Mouse (Mus musculus): ENCODE measurements around the gene Sqor. TPM values are rescaled to one million over a fixed set of nuclear protein-coding genes. Genes with fewer than 3 reads are reported as not detected.

Sqor gene
- polyA plus RNA-seq, 1 experiment from 2014 or later: 8.5 TPM

- ATAC-seq (ENCODE audit: low read depth) (no peak), DNase-seq (ENCODE audit: low spot score) (no peak)
- Histone ChIP-seq H3K27ac (replicated peaks; ENCODE audit: low read depth, low read length) (no peak overlapping the region), H3K27me3 (replicated peaks; ENCODE audit: control insufficient read depth, insufficient read depth, low read length) (no peaks in the 10 kb centered on the region), H3K4me2 (ENCODE audit: low read depth, low read length) (no peak overlapping the region), H3K9ac (ENCODE audit: low read depth, low read length) (no peak overlapping the region), H3K4me3 (ENCODE audit: low read depth, low read length) (no peak overlapping the region), H3K36me3 (ENCODE audit: control insufficient read depth, insufficient read depth, low read length) (no peaks in the 10 kb centered on the region), H3K9me3 (ENCODE audit: control insufficient read depth, low read length) (no peaks in the 10 kb centered on the region), H3K4me1 (ENCODE audit: control insufficient read depth, insufficient read depth, low read length) (no peaks in the 10 kb centered on the region)
- 72% methylated on average over 2 of the region's 2 CpGs for whole genome bisulfite sequencing
Observed at GRCm38 (mm10) chr2:122776823-122777222, 11.8 kb downstream of the Sqor start.

GRCm38 (mm10) chr2:122779967-122780366 is 14.9 kb downstream of the Sqor start:
- DNase-seq (ENCODE audit: low spot score) (no peak), ATAC-seq (ENCODE audit: low read depth) (no peak)
- Histone ChIP-seq H3K4me2 (ENCODE audit: low read depth, low read length) (no peak overlapping the region), H3K4me3 (ENCODE audit: low read depth, low read length) (no peak overlapping the region), H3K27ac (replicated peaks; ENCODE audit: low read depth, low read length) (no peak overlapping the region), H3K36me3 (ENCODE audit: control insufficient read depth, insufficient read depth, low read length) (no peaks in the 10 kb centered on the region), H3K9ac (ENCODE audit: low read depth, low read length) (no peak overlapping the region), H3K27me3 (replicated peaks; ENCODE audit: control insufficient read depth, insufficient read depth, low read length) (no peaks in the 10 kb centered on the region), H3K4me1 (ENCODE audit: control insufficient read depth, insufficient read depth, low read length) (no peaks in the 10 kb centered on the region), H3K9me3 (ENCODE audit: control insufficient read depth, low read length) (no peaks in the 10 kb centered on the region)
- 62% methylated on average over 5 of the region's 5 CpGs for WGBS

DNA sequence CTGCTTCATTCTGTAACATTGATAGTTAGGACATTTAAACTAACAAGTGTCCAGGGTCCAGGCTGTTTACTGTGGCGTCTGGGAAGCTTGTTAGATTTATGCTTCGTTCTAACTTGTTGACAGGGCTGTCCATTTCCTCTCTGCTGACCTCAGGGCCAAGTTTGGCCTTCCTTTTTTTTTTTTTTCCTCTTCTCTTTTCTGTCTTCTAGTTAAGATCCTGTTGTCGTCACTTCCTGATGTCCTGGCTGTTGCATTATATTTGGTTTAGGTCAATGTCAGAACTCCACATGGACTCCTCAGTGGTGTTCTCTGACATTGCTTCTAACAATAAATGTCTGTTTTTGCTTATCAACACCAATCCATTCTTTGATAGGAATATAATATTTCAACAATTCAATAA is 15.4 kb downstream of the Sqor start:
- H3K9me3 ChIP-seq (ENCODE audit: control insufficient read depth, low read length): no peaks in the 10 kb centered on the region
- H3K4me3 ChIP-seq (ENCODE audit: low read depth, low read length): no peak overlapping the region
- ATAC-seq (ENCODE audit: low read depth) (no peak), DNase-seq (ENCODE audit: low spot score) (no peak)
- H3K27ac ChIP-seq (replicated peaks; ENCODE audit: low read depth, low read length): no peak overlapping the region
- 50% methylated on average over 3 of the region's 3 CpGs for WGBS
- no peak overlapping the region for H3K9ac ChIP-seq (ENCODE audit: low read depth, low read length)
- no peaks in the 10 kb centered on the region for H3K36me3 ChIP-seq (ENCODE audit: control insufficient read depth, insufficient read depth, low read length)
- no peaks in the 10 kb centered on the region for H3K27me3 ChIP-seq (replicated peaks; ENCODE audit: control insufficient read depth, insufficient read depth, low read length)
- H3K4me2 ChIP-seq (ENCODE audit: low read depth, low read length): no peak overlapping the region
- no peaks in the 10 kb centered on the region for H3K4me1 ChIP-seq (ENCODE audit: control insufficient read depth, insufficient read depth, low read length)

- DNase-seq (ENCODE audit: low spot score): peak; percentile 24
- H3K36me3 ChIP-seq (ENCODE audit: control insufficient read depth, insufficient read depth, low read length): no peaks in the 10 kb centered on the region
- H3K4me1 ChIP-seq (ENCODE audit: control insufficient read depth, insufficient read depth, low read length): no peaks in the 10 kb centered on the region
- no peaks in the 10 kb centered on the region for H3K9me3 ChIP-seq (ENCODE audit: control insufficient read depth, low read length)
- WGBS: 79% methylated on average over 8 of the region's 8 CpGs
- H3K9ac ChIP-seq (ENCODE audit: low read depth, low read length): no peak overlapping the region
- H3K27ac ChIP-seq (replicated peaks; ENCODE audit: low read depth, low read length): no peak overlapping the region
- H3K27me3 ChIP-seq (replicated peaks; ENCODE audit: control insufficient read depth, insufficient read depth, low read length): no peaks in the 10 kb centered on the region
- no peak overlapping the region for H3K4me2 ChIP-seq (ENCODE audit: low read depth, low read length)
- no peak for ATAC-seq (ENCODE audit: low read depth)
- no peak overlapping the region for H3K4me3 ChIP-seq (ENCODE audit: low read depth, low read length)
Observed at GRCm38 (mm10) chr2:122781590-122782356, 16.7 kb downstream of the Sqor start.

DNA sequence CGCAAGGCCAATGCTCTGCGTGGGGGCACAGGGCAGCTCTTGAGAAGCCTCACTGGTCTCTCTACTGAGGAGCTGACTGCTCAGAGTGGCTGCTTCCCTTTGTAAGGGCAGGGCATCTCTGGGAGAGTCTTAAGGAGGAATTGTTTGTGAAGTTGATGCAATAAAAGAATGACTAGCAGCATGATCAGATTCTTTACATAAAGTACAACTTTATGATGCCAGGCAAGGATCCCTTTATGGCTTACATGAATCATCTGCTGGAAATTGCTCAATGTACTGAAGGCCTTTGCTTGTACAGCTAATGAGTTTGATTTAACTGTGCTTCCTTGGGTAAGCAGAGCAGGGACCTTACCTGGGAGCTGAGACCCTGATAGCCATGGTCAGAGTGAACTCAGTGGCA is 18.7 kb downstream of the Sqor start:
- Histone ChIP-seq H3K9ac (ENCODE audit: low read depth, low read length) (no peak overlapping the region), H3K36me3 (ENCODE audit: control insufficient read depth, insufficient read depth, low read length) (no peaks in the 10 kb centered on the region), H3K4me3 (ENCODE audit: low read depth, low read length) (no peak overlapping the region), H3K27ac (replicated peaks; ENCODE audit: low read depth, low read length) (no peak overlapping the region), H3K4me1 (ENCODE audit: control insufficient read depth, insufficient read depth, low read length) (no peaks in the 10 kb centered on the region), H3K9me3 (ENCODE audit: control insufficient read depth, low read length) (no peaks in the 10 kb centered on the region), H3K27me3 (replicated peaks; ENCODE audit: control insufficient read depth, insufficient read depth, low read length) (no peaks in the 10 kb centered on the region), H3K4me2 (ENCODE audit: low read depth, low read length) (no peak overlapping the region)
- no peak for DNase-seq (ENCODE audit: low spot score)
- no peak for ATAC-seq (ENCODE audit: low read depth)
- 78% methylated on average over 2 of the region's 2 CpGs for WGBS

DNA sequence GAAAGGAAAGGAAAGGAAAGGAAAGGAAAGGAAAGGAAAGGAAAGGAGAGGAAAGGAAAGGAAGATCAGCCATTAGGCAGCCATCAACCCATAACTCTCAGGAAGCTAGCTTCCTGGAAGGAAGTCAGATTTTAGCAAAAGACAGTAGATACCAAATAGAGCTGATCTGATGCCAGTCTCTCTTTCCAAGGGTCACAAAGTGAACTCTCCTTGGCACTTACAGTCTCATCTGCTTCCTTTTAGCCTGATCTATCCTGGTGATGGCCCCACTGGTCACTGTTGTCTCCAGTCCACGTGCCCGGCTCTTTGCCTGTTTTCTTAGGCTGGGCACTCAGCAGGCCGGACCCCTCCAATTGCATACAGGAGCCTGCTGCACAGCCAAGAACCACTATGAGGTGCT is 19.7 kb downstream of the Sqor start:
- Histone ChIP-seq H3K4me2 (ENCODE audit: low read depth, low read length) (no peak overlapping the region), H3K27me3 (replicated peaks; ENCODE audit: control insufficient read depth, insufficient read depth, low read length) (no peaks in the 10 kb centered on the region), H3K9me3 (ENCODE audit: control insufficient read depth, low read length) (no peaks in the 10 kb centered on the region), H3K9ac (ENCODE audit: low read depth, low read length) (no peak overlapping the region), H3K27ac (replicated peaks; ENCODE audit: low read depth, low read length) (no peak overlapping the region), H3K4me1 (ENCODE audit: control insufficient read depth, insufficient read depth, low read length) (no peaks in the 10 kb centered on the region), H3K36me3 (ENCODE audit: control insufficient read depth, insufficient read depth, low read length) (no peaks in the 10 kb centered on the region), H3K4me3 (ENCODE audit: low read depth, low read length) (no peak overlapping the region)
- ATAC-seq (ENCODE audit: low read depth) (no peak), DNase-seq (ENCODE audit: low spot score) (no peak)
- 89% methylated on average over 3 of the region's 3 CpGs for WGBS

- WGBS: 70% methylated on average over 2 of the region's 2 CpGs
- Histone ChIP-seq H3K27me3 (replicated peaks; ENCODE audit: control insufficient read depth, insufficient read depth, low read length) (no peaks in the 10 kb centered on the region), H3K9ac (ENCODE audit: low read depth, low read length) (no peak overlapping the region), H3K4me2 (ENCODE audit: low read depth, low read length) (no peak overlapping the region), H3K27ac (replicated peaks; ENCODE audit: low read depth, low read length) (no peak overlapping the region), H3K9me3 (ENCODE audit: control insufficient read depth, low read length) (no peaks in the 10 kb centered on the region), H3K36me3 (ENCODE audit: control insufficient read depth, insufficient read depth, low read length) (no peaks in the 10 kb centered on the region), H3K4me3 (ENCODE audit: low read depth, low read length) (no peak overlapping the region), H3K4me1 (ENCODE audit: control insufficient read depth, insufficient read depth, low read length) (no peaks in the 10 kb centered on the region)
- DNase-seq (ENCODE audit: low spot score): no peak
- no peak for ATAC-seq (ENCODE audit: low read depth)
Observed at GRCm38 (mm10) chr2:122786167-122786566, 21.1 kb downstream of the Sqor start.

- no peaks in the 10 kb centered on the region for H3K27me3 ChIP-seq (replicated peaks; ENCODE audit: control insufficient read depth, insufficient read depth, low read length)
- no peak overlapping the region for H3K4me2 ChIP-seq (ENCODE audit: low read depth, low read length)
- no peaks in the 10 kb centered on the region for H3K9me3 ChIP-seq (ENCODE audit: control insufficient read depth, low read length)
- DNase-seq (ENCODE audit: low spot score): no peak
- H3K4me3 ChIP-seq (ENCODE audit: low read depth, low read length): no peak overlapping the region
- H3K36me3 ChIP-seq (ENCODE audit: control insufficient read depth, insufficient read depth, low read length): no peaks in the 10 kb centered on the region
- H3K27ac ChIP-seq (replicated peaks; ENCODE audit: low read depth, low read length): no peak overlapping the region
- no peak overlapping the region for H3K9ac ChIP-seq (ENCODE audit: low read depth, low read length)
- ATAC-seq (ENCODE audit: low read depth): no peak
- WGBS: 82% methylated on average over 7 of the region's 7 CpGs
- no peaks in the 10 kb centered on the region for H3K4me1 ChIP-seq (ENCODE audit: control insufficient read depth, insufficient read depth, low read length)
Observed at GRCm38 (mm10) chr2:122789311-122789710, 24.3 kb downstream of the Sqor start.

GRCm38 (mm10) chr2:122789730-122790129 is 24.7 kb downstream of the Sqor start:
- no peak overlapping the region for H3K4me2 ChIP-seq (ENCODE audit: low read depth, low read length)
- no peaks in the 10 kb centered on the region for H3K27me3 ChIP-seq (replicated peaks; ENCODE audit: control insufficient read depth, insufficient read depth, low read length)
- no peaks in the 10 kb centered on the region for H3K4me1 ChIP-seq (ENCODE audit: control insufficient read depth, insufficient read depth, low read length)
- WGBS: 58% methylated on average over 6 of the region's 6 CpGs
- no peaks in the 10 kb centered on the region for H3K36me3 ChIP-seq (ENCODE audit: control insufficient read depth, insufficient read depth, low read length)
- no peak overlapping the region for H3K9ac ChIP-seq (ENCODE audit: low read depth, low read length)
- H3K9me3 ChIP-seq (ENCODE audit: control insufficient read depth, low read length): no peaks in the 10 kb centered on the region
- no peak overlapping the region for H3K27ac ChIP-seq (replicated peaks; ENCODE audit: low read depth, low read length)
- DNase-seq (ENCODE audit: low spot score): no peak
- no peak for ATAC-seq (ENCODE audit: low read depth)
- H3K4me3 ChIP-seq (ENCODE audit: low read depth, low read length): no peak overlapping the region

Data from embryonic facial prominence, embryonic 14.5 days (tissue).